Mouse (Mus musculus): ENCODE data around the gene Chn1. TPM values are rescaled to one million over a fixed set of nuclear protein-coding genes. Genes with fewer than 3 reads are reported as not detected.

Gene Chn1
- polyA plus RNA-seq, 1 experiment from 2014 or later, result 11.3 TPM

- H3K27ac ChIP-seq (ENCODE audit: low read length), result no peak overlapping the region
- H3K4me2 ChIP-seq (ENCODE audit: low read depth, low read length), result no peak overlapping the region
- peaks cover 5% of the 10 kb centered on the region; the same call in 1 of the 2 replicates for H3K4me1 ChIP-seq (ENCODE audit: control insufficient read depth, insufficient read depth, low read length)
- H3K27me3 ChIP-seq (replicated peaks; ENCODE audit: control insufficient read depth, insufficient read depth, low read length), result no peaks in the 10 kb centered on the region
- H3K9me3 ChIP-seq (ENCODE audit: control insufficient read depth, low read length), result no peaks in the 10 kb centered on the region
- no peak overlapping the region for H3K9ac ChIP-seq (ENCODE audit: low read depth, low read length)
- H3K4me3 ChIP-seq (ENCODE audit: low read length), result no peak overlapping the region
- no peak for ATAC-seq
- 48% methylated on average over 7 of the region's 7 CpGs for WGBS
- no peaks in the 10 kb centered on the region for H3K36me3 ChIP-seq (ENCODE audit: control insufficient read depth, insufficient read depth, low read length)
Observed at GRCm38 (mm10) chr2:73657151-73657550, 118.0 kb downstream of the Chn1 start.

GRCm38 (mm10) chr2:73655663-73656062, 119.5 kb downstream of the Chn1 start:
- peaks cover 5% of the 10 kb centered on the region; the same call in 1 of the 2 replicates for H3K4me1 ChIP-seq (ENCODE audit: control insufficient read depth, insufficient read depth, low read length)
- no peak overlapping the region for H3K4me3 ChIP-seq (ENCODE audit: low read length)
- no peaks in the 10 kb centered on the region for H3K27me3 ChIP-seq (replicated peaks; ENCODE audit: control insufficient read depth, insufficient read depth, low read length)
- H3K27ac ChIP-seq (ENCODE audit: low read length), result no peak overlapping the region
- H3K36me3 ChIP-seq (ENCODE audit: control insufficient read depth, insufficient read depth, low read length), result no peaks in the 10 kb centered on the region
- no peak overlapping the region for H3K9ac ChIP-seq (ENCODE audit: low read depth, low read length)
- ATAC-seq, result no peak
- no peak overlapping the region for H3K4me2 ChIP-seq (ENCODE audit: low read depth, low read length)
- WGBS, result 82% methylated on average over 4 of the region's 4 CpGs
- no peaks in the 10 kb centered on the region for H3K9me3 ChIP-seq (ENCODE audit: control insufficient read depth, low read length)

- peak overlapping the region; percentile 3; the same call in 1 of the 2 replicates for H3K27ac ChIP-seq (ENCODE audit: low read length)
- WGBS, result 62% methylated on average over 1 of the region's 1 CpGs
Observed at GRCm38 (mm10) chr2:73654892-73655243, 120.3 kb downstream of the Chn1 start.

GRCm38 (mm10) chr2:73654059-73654891, 120.9 kb downstream of the Chn1 start:
- Histone ChIP-seq H3K9ac (ENCODE audit: low read depth, low read length) (no peak overlapping the region), H3K36me3 (ENCODE audit: control insufficient read depth, insufficient read depth, low read length) (no peaks in the 10 kb centered on the region), H3K4me1 (ENCODE audit: control insufficient read depth, insufficient read depth, low read length) (0 out of 2 replicates have a peak, but pooled peaks cover 2% of the 10 kb centered on the region), H3K27me3 (replicated peaks; ENCODE audit: control insufficient read depth, insufficient read depth, low read length) (no peaks in the 10 kb centered on the region), H3K4me2 (ENCODE audit: low read depth, low read length) (no peak overlapping the region), H3K4me3 (ENCODE audit: low read length) (no peak overlapping the region), H3K9me3 (ENCODE audit: control insufficient read depth, low read length) (no peaks in the 10 kb centered on the region), H3K27ac (ENCODE audit: low read length) (peak overlapping the region; percentile 3; the same call in 1 of the 2 replicates)
- no peak for ATAC-seq
- WGBS, result 61% methylated on average over 4 of the region's 4 CpGs

More at GRCm38 (mm10) chr2:73654892-73655243, 120.3 kb downstream of the Chn1 start:
- Histone ChIP-seq H3K4me1 (ENCODE audit: control insufficient read depth, insufficient read depth, low read length) (peaks cover 2% of the 10 kb centered on the region; the same call in 1 of the 2 replicates), H3K9me3 (ENCODE audit: control insufficient read depth, low read length) (no peaks in the 10 kb centered on the region), H3K9ac (ENCODE audit: low read depth, low read length) (no peak overlapping the region), H3K27me3 (replicated peaks; ENCODE audit: control insufficient read depth, insufficient read depth, low read length) (no peaks in the 10 kb centered on the region), H3K4me2 (ENCODE audit: low read depth, low read length) (no peak overlapping the region), H3K36me3 (ENCODE audit: control insufficient read depth, insufficient read depth, low read length) (no peaks in the 10 kb centered on the region), H3K4me3 (ENCODE audit: low read length) (no peak overlapping the region)
- no peak for ATAC-seq

- no peaks in the 10 kb centered on the region for H3K36me3 ChIP-seq (ENCODE audit: control insufficient read depth, insufficient read depth, low read length)
- H3K4me3 ChIP-seq (ENCODE audit: low read length), result no peak overlapping the region
- ATAC-seq, result no peak
- no peaks in the 10 kb centered on the region for H3K9me3 ChIP-seq (ENCODE audit: control insufficient read depth, low read length)
- no peak overlapping the region for H3K9ac ChIP-seq (ENCODE audit: low read depth, low read length)
- no peak overlapping the region for H3K27ac ChIP-seq (ENCODE audit: low read length)
- no peaks in the 10 kb centered on the region for H3K27me3 ChIP-seq (replicated peaks; ENCODE audit: control insufficient read depth, insufficient read depth, low read length)
- no peak overlapping the region for H3K4me2 ChIP-seq (ENCODE audit: low read depth, low read length)
- 86% methylated on average over 6 of the region's 6 CpGs for whole genome bisulfite sequencing
- H3K4me1 ChIP-seq (ENCODE audit: control insufficient read depth, insufficient read depth, low read length), result no peaks in the 10 kb centered on the region
Observed at GRCm38 (mm10) chr2:73637688-73638087, 137.5 kb downstream of the Chn1 start.

- no peak overlapping the region for H3K9ac ChIP-seq (ENCODE audit: low read depth, low read length)
- no peak overlapping the region for H3K4me2 ChIP-seq (ENCODE audit: low read depth, low read length)
- no peaks in the 10 kb centered on the region for H3K9me3 ChIP-seq (ENCODE audit: control insufficient read depth, low read length)
- H3K27me3 ChIP-seq (replicated peaks; ENCODE audit: control insufficient read depth, insufficient read depth, low read length), result no peaks in the 10 kb centered on the region
- ATAC-seq, result no peak
- H3K27ac ChIP-seq (ENCODE audit: low read length), result no peak overlapping the region
- no peaks in the 10 kb centered on the region for H3K36me3 ChIP-seq (ENCODE audit: control insufficient read depth, insufficient read depth, low read length)
- 72% methylated on average over 3 of the region's 3 CpGs for WGBS
- no peaks in the 10 kb centered on the region for H3K4me1 ChIP-seq (ENCODE audit: control insufficient read depth, insufficient read depth, low read length)
- H3K4me3 ChIP-seq (ENCODE audit: low read length), result no peak overlapping the region
Observed at GRCm38 (mm10) chr2:73636387-73636786, 138.8 kb downstream of the Chn1 start.

GRCm38 (mm10) chr2:73631816-73632215, 143.3 kb downstream of the Chn1 start:
- no peaks in the 10 kb centered on the region for H3K27me3 ChIP-seq (replicated peaks; ENCODE audit: control insufficient read depth, insufficient read depth, low read length)
- H3K4me2 ChIP-seq (ENCODE audit: low read depth, low read length), result no peak overlapping the region
- peaks cover 3% of the 10 kb centered on the region; the same call in 1 of the 2 replicates for H3K9me3 ChIP-seq (ENCODE audit: control insufficient read depth, low read length)
- no peak overlapping the region for H3K4me3 ChIP-seq (ENCODE audit: low read length)
- H3K9ac ChIP-seq (ENCODE audit: low read depth, low read length), result no peak overlapping the region
- WGBS, result 93% methylated on average over 7 of the region's 7 CpGs
- H3K27ac ChIP-seq (ENCODE audit: low read length), result no peak overlapping the region
- no peaks in the 10 kb centered on the region for H3K36me3 ChIP-seq (ENCODE audit: control insufficient read depth, insufficient read depth, low read length)
- H3K4me1 ChIP-seq (ENCODE audit: control insufficient read depth, insufficient read depth, low read length), result no peaks in the 10 kb centered on the region
- ATAC-seq, result no peak

GRCm38 (mm10) chr2:73618486-73619052, 156.6 kb downstream of the Chn1 start:
- no peak overlapping the region for H3K27ac ChIP-seq (ENCODE audit: low read length)
- H3K27me3 ChIP-seq (replicated peaks; ENCODE audit: control insufficient read depth, insufficient read depth, low read length), result no peaks in the 10 kb centered on the region
- H3K9ac ChIP-seq (ENCODE audit: low read depth, low read length), result no peak overlapping the region
- ATAC-seq, result no peak
- no peaks in the 10 kb centered on the region for H3K36me3 ChIP-seq (ENCODE audit: control insufficient read depth, insufficient read depth, low read length)
- H3K4me1 ChIP-seq (ENCODE audit: control insufficient read depth, insufficient read depth, low read length), result no peaks in the 10 kb centered on the region
- no peak overlapping the region for H3K4me3 ChIP-seq (ENCODE audit: low read length)
- 55% methylated on average over 4 of the region's 4 CpGs for WGBS
- H3K9me3 ChIP-seq (ENCODE audit: control insufficient read depth, low read length), result no peaks in the 10 kb centered on the region
- H3K4me2 ChIP-seq (ENCODE audit: low read depth, low read length), result no peak overlapping the region

GRCm38 (mm10) chr2:73616434-73617057, 158.6 kb downstream of the Chn1 start:
- Histone ChIP-seq H3K4me2 (ENCODE audit: low read depth, low read length) (no peak overlapping the region), H3K27ac (ENCODE audit: low read length) (no peak overlapping the region), H3K27me3 (replicated peaks; ENCODE audit: control insufficient read depth, insufficient read depth, low read length) (no peaks in the 10 kb centered on the region), H3K9ac (ENCODE audit: low read depth, low read length) (no peak overlapping the region), H3K4me3 (ENCODE audit: low read length) (no peak overlapping the region), H3K4me1 (ENCODE audit: control insufficient read depth, insufficient read depth, low read length) (no peaks in the 10 kb centered on the region), H3K9me3 (ENCODE audit: control insufficient read depth, low read length) (no peaks in the 10 kb centered on the region), H3K36me3 (ENCODE audit: control insufficient read depth, insufficient read depth, low read length) (no peaks in the 10 kb centered on the region; the same call in 1 of the 2 replicates)
- peak; percentile 79 for ATAC-seq
- 81% methylated on average over 17 of the region's 17 CpGs for WGBS
